Mouse (Mus musculus): ENCODE data around the gene Plod1. TPM values are rescaled to one million over a fixed set of nuclear protein-coding genes. Genes with fewer than 3 reads are reported as not detected.
A peak's percentile ranks its signal among the peaks of the same experiment; 100 is the strongest.

The Plod1 gene
- total RNA-seq, 1 experiment: 26.2 TPM

GRCm38 (mm10) chr4:147918459-147919121 lies 18.0 kb downstream of the Plod1 start:
- H3K27ac ChIP-seq (ENCODE audit: insufficient read depth, low read depth, low read length, poor library complexity, severe bottlenecking): no peak overlapping the region; the same call in 1 of the 2 replicates
- H3K9me3 ChIP-seq (ENCODE audit: control insufficient read depth, insufficient read depth, low read depth, low read length): no peaks in the 10 kb centered on the region
- no peak overlapping the region for H3K9ac ChIP-seq (ENCODE audit: insufficient read depth, low read depth, low read length, poor library complexity, severe bottlenecking)
- DNase-seq (ENCODE audit: low read depth, low spot score): peak; percentile 71
- H3K36me3 ChIP-seq (ENCODE audit: control insufficient read depth, insufficient read depth, low read length, poor library complexity, severe bottlenecking): peaks cover 13% of the 10 kb centered on the region; the same call in 1 of the 2 replicates
- no peak for TF ChIP-seq HCFC1 (IDR thresholded peaks at IDR 0.05; ENCODE audit: borderline replicate concordance, insufficient read depth, low read length)
- no peak for TF ChIP-seq ZNF384 (IDR thresholded peaks at IDR 0.05; ENCODE audit: low read depth, low read length)
- no peak for TF ChIP-seq CHD2 (IDR thresholded peaks at IDR 0.05; ENCODE audit: low read depth, low read length)
- TF ChIP-seq MAFK (IDR thresholded peaks at IDR 0.05; ENCODE audit: insufficient read depth, low read depth, low read length): no peak
- H3K4me3 ChIP-seq (ENCODE audit: insufficient read depth in 1 of 2, low read depth in 1 of 2, low read length in 2 of 2, poor library complexity in 1 of 2, severe bottlenecking in 1 of 2): no peak overlapping the region
- H3K4me1 ChIP-seq (ENCODE audit: control insufficient read depth in 2 of 2, insufficient read depth in 2 of 2, low read length in 2 of 2, poor library complexity in 1 of 2): peaks cover 0 to 11% of the 10 kb centered on the region in 2 experiments; a peak in 2 of 4 replicates
- in situ Hi-C loops (cut with MboI; ENCODE audit: low sequenced_read_pairs in 2 of 2, unreplicated experiment in 2 of 2): no loop called here

GRCm38 (mm10) chr4:147909486-147909885 lies 27.1 kb downstream of the Plod1 start:
- DNase-seq (ENCODE audit: low read depth, low spot score): no peak
- Histone ChIP-seq H3K4me3 (ENCODE audit: insufficient read depth in 1 of 2, low read depth in 1 of 2, low read length in 2 of 2, poor library complexity in 1 of 2, severe bottlenecking in 1 of 2) (no peak overlapping the region), H3K4me1 (ENCODE audit: control insufficient read depth in 2 of 2, insufficient read depth in 2 of 2, low read length in 2 of 2, poor library complexity in 1 of 2) (peaks cover 0 to 1% of the 10 kb centered on the region in 2 experiments; a peak in 1 of 4 replicates), H3K27ac (ENCODE audit: insufficient read depth, low read depth, low read length, poor library complexity, severe bottlenecking) (no peak overlapping the region), H3K36me3 (ENCODE audit: control insufficient read depth, insufficient read depth, low read length, poor library complexity, severe bottlenecking) (peaks cover 3% of the 10 kb centered on the region; the same call in 1 of the 2 replicates), H3K9me3 (ENCODE audit: control insufficient read depth, insufficient read depth, low read depth, low read length) (no peaks in the 10 kb centered on the region), H3K9ac (ENCODE audit: insufficient read depth, low read depth, low read length, poor library complexity, severe bottlenecking) (no peak overlapping the region)
- in situ Hi-C loops (cut with MboI; ENCODE audit: low sequenced_read_pairs in 2 of 2, unreplicated experiment in 2 of 2): no loop called here
- TF ChIP-seq CHD2 (IDR thresholded peaks at IDR 0.05; ENCODE audit: low read depth, low read length) (no peak), HCFC1 (IDR thresholded peaks at IDR 0.05; ENCODE audit: borderline replicate concordance, insufficient read depth, low read length) (no peak), ZC3H11A (IDR thresholded peaks at IDR 0.05; ENCODE audit: borderline replicate concordance, low read depth, low read length) (no peak), ZNF384 (IDR thresholded peaks at IDR 0.05; ENCODE audit: low read depth, low read length) (no peak), MAFK (IDR thresholded peaks at IDR 0.05; ENCODE audit: insufficient read depth, low read depth, low read length) (no peak)

GRCm38 (mm10) chr4:147906230-147906629 lies 30.3 kb downstream of the Plod1 start:
- Histone ChIP-seq H3K36me3 (ENCODE audit: control insufficient read depth, insufficient read depth, low read length, poor library complexity, severe bottlenecking) (no peaks in the 10 kb centered on the region; the same call in 1 of the 2 replicates), H3K9me3 (ENCODE audit: control insufficient read depth, insufficient read depth, low read depth, low read length) (no peaks in the 10 kb centered on the region), H3K27ac (ENCODE audit: insufficient read depth, low read depth, low read length, poor library complexity, severe bottlenecking) (no peak overlapping the region), H3K4me1 (ENCODE audit: control insufficient read depth in 2 of 2, insufficient read depth in 2 of 2, low read length in 2 of 2, poor library complexity in 1 of 2) (peaks cover 0 to 1% of the 10 kb centered on the region in 2 experiments; a peak in 1 of 4 replicates), H3K9ac (ENCODE audit: insufficient read depth, low read depth, low read length, poor library complexity, severe bottlenecking) (no peak overlapping the region), H3K4me3 (ENCODE audit: insufficient read depth in 1 of 2, low read depth in 1 of 2, low read length in 2 of 2, poor library complexity in 1 of 2, severe bottlenecking in 1 of 2) (no peak overlapping the region)
- DNase-seq (ENCODE audit: low read depth, low spot score): no peak
- TF ChIP-seq HCFC1 (IDR thresholded peaks at IDR 0.05; ENCODE audit: borderline replicate concordance, insufficient read depth, low read length): no peak
- TF ChIP-seq ZNF384 (IDR thresholded peaks at IDR 0.05; ENCODE audit: low read depth, low read length): no peak
- no peak for TF ChIP-seq MAFK (IDR thresholded peaks at IDR 0.05; ENCODE audit: insufficient read depth, low read depth, low read length)
- TF ChIP-seq CHD2 (IDR thresholded peaks at IDR 0.05; ENCODE audit: low read depth, low read length): no peak
- in situ Hi-C loops (cut with MboI; ENCODE audit: low sequenced_read_pairs in 2 of 2, unreplicated experiment in 2 of 2): no loop called here

GRCm38 (mm10) chr4:147905090-147905659 lies 31.4 kb downstream of the Plod1 start:
- Histone ChIP-seq H3K9me3 (ENCODE audit: control insufficient read depth, insufficient read depth, low read depth, low read length) (no peaks in the 10 kb centered on the region), H3K36me3 (ENCODE audit: control insufficient read depth, insufficient read depth, low read length, poor library complexity, severe bottlenecking) (no peaks in the 10 kb centered on the region), H3K4me1 (ENCODE audit: control insufficient read depth in 2 of 2, insufficient read depth in 2 of 2, low read length in 2 of 2, poor library complexity in 1 of 2) (peaks cover 0 to 1% of the 10 kb centered on the region in 2 experiments; a peak in 1 of 4 replicates), H3K27ac (ENCODE audit: insufficient read depth, low read depth, low read length, poor library complexity, severe bottlenecking) (no peak overlapping the region), H3K4me3 (ENCODE audit: insufficient read depth in 1 of 2, low read depth in 1 of 2, low read length in 2 of 2, poor library complexity in 1 of 2, severe bottlenecking in 1 of 2) (peak overlapping the region; percentile 91 to 99; a peak in 2 of 4 replicates), H3K9ac (ENCODE audit: insufficient read depth, low read depth, low read length, poor library complexity, severe bottlenecking) (no peak overlapping the region)
- DNase-seq (ENCODE audit: low read depth, low spot score): no peak
- TF ChIP-seq ZC3H11A (IDR thresholded peaks at IDR 0.05; ENCODE audit: borderline replicate concordance, low read depth, low read length) (no peak), CHD2 (IDR thresholded peaks at IDR 0.05; ENCODE audit: low read depth, low read length) (no peak; the same call in 1 of the 2 replicates), ZNF384 (IDR thresholded peaks at IDR 0.05; ENCODE audit: low read depth, low read length) (no peak)
- in situ Hi-C loops (cut with MboI; ENCODE audit: low sequenced_read_pairs in 2 of 2, unreplicated experiment in 2 of 2): no loop called here
